Mouse (Mus musculus) lung, postnatal 10 days (tissue): Measurements from ENCODE around the gene Hoxc10.

Experiments
- DNase-seq: peaks from one replicate; pipeline ENCODE4 v3.0.0; 2021

Hoxc10 gene

GRCm38 (mm10) chr15:103014166-103015008, 47.8 kb downstream of the Hoxc10 start:
- no peak for DNase-seq

- no peak for DNase-seq
Observed at GRCm38 (mm10) chr15:103015009-103015399, 48.4 kb downstream of the Hoxc10 start.

- no peak for DNase-seq
Observed at GRCm38 (mm10) chr15:103015406-103016166, 49.0 kb downstream of the Hoxc10 start.

GRCm38 (mm10) chr15:103018636-103019035, 52.0 kb downstream of the Hoxc10 start, which contains the start of gene Hoxc4:
Hoxc4 (plus strand) TSS chr15:103018934.
- no peak for DNase-seq

GRCm38 (mm10) chr15:103020899-103021418, 54.4 kb downstream of the Hoxc10 start:
- DNase-seq = no peak
